Mouse (Mus musculus) c-Kit-positive CD71-positive TER-119-negative erythroid progenitor cells, embryonic 14.5 days (primary cell): ENCODE measurements at regions not wholly inside any gene's neighbourhood (a gene's known extent, or its start where the extent isn't known, plus 50 kb on each side); places are given as distances from the start of the nearest gene placed in this dataset.

Experiments
- DNase-seq: peaks from one replicate; pipeline ENCODE4 v3.0.0-alpha.2; 2013; ENCODE audit warnings: low read depth

DNA sequence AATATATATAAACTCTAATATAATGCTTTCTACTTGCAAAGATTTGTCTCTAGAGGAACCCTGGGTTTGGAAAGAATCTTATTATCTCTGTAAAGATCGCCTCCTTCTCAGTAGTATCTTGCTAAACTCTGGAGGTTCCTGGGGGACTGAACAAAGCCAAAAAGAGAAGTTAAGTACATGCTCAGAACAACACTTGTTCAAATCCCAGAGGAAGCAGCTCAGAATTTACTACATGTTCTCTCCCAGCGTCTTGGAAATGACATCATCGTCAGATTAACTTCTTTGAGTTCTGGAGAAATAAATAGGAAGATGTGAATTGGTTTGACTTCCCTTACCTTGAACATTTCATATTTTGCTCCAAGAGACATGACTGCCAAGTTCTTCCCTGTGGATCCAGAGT lies 77.7 kb upstream of the Thbs1 start:
- DNase-seq: no peak

DNA sequence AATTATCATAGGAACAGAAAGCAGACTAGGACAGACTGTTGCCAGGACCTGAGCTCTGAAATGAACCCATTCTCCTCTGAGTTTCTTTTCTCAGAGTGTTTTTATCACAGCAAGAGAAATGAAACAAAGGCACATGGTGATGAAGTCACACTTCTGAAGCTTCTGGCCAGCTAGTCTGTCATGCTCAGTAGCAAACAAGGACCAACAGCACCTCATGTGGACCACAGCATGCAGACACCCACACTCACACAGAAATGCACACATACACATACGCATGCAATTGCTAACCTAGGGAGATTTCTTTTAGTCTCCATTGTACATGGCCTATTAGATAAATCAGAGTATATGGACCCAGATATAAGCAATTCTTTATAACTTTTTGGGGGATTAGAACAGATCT lies 76.3 kb upstream of the Thbs1 start:
- no peak for DNase-seq

DNA sequence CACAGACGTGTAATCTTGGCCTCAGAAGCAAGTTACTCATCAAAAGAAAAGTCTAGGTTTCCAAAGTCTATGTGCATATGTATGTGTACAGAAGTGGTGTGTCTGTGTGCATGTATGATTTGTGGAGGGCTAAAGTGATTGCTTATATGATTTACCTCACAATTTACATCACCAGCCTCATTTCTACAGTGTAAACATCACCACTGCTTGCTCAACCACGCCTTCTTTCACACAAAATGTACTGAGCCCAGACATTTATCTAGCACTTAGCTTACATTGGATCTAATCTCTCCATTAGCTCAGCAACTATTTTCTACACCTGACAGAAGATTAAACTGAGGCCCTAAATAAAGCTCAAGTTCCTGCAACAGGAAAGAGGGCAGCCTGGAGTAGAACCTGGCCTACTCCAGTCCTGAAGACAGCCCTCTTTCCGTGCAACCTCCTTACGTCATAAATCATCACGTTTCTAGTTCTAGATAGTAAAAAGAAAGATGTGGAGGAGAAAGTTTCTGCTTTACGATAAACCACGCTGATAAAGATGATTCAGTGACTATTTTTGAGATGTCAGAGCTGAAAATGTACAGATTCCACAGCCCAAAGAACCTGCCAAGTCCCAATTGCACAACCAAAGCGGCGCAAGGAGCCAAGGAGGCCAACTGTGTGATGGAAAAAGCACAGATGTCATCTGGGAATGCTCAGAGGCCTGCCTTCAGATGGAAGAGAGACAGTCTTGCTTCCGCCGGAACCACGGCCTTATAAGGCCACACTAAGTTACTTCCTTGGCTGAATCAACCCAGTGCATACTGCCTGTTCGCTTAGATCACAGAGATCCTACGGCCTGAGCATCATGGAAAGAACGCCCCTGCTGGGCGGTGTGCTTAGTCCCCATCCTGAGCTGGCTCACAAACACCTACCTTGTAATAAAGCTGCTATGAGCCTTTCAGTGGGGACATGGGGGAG lies 72.5 kb upstream of the Thbs1 start:
- no peak for DNase-seq

DNA sequence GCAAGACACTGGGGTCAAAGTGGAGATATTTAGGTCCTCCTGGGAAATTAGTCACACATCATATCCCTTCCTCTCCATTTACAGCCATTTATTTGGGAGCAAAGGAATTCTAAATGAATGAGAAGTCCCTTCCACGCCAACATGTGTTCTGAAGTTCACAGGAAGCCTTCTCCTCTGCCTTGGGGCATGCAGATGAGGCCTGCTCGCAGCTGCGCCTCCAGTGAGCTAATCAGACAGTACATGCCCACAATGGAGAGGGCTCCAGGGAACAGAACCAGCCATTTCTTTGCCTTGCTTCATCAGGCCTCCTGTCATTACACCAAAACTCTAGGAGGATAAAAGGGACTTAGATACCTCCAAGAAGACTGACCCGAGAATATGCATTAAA lies 71.9 kb upstream of the Thbs1 start:
- DNase-seq: no peak

- no peak for DNase-seq
These were observed 69.2 kb upstream of the Thbs1 start for GRCm38 (mm10) chr2:118042380-118043055.

GRCm38 (mm10) chr2:118044666-118045065 lies 67.0 kb upstream of the Thbs1 start:
- no peak for DNase-seq

DNA sequence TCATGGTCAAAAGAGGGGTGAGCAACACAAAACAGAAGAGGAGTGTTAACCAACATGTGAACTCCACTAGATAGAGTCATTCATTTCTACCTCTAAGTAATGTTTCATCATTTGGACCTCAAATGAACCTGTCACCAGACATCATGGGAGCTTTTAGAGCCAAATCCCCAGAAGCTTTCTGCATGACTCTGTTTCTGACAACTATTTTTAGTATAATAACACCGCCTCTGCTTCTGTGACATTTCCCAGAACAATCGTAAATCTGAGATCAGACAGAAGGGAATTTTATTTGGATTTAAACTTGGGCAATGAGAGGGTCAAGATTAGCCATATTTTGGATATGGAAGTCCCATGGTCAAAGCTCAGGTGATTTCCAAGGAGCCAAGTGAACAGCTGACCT lies 61.4 kb upstream of the Thbs1 start:
- DNase-seq: no peak

GRCm38 (mm10) chr2:118051610-118052009 lies 60.1 kb upstream of the Thbs1 start:
- DNase-seq: no peak

- DNase-seq: no peak
These were observed 58.2 kb upstream of the Thbs1 start for GRCm38 (mm10) chr2:118053512-118053911.

DNA sequence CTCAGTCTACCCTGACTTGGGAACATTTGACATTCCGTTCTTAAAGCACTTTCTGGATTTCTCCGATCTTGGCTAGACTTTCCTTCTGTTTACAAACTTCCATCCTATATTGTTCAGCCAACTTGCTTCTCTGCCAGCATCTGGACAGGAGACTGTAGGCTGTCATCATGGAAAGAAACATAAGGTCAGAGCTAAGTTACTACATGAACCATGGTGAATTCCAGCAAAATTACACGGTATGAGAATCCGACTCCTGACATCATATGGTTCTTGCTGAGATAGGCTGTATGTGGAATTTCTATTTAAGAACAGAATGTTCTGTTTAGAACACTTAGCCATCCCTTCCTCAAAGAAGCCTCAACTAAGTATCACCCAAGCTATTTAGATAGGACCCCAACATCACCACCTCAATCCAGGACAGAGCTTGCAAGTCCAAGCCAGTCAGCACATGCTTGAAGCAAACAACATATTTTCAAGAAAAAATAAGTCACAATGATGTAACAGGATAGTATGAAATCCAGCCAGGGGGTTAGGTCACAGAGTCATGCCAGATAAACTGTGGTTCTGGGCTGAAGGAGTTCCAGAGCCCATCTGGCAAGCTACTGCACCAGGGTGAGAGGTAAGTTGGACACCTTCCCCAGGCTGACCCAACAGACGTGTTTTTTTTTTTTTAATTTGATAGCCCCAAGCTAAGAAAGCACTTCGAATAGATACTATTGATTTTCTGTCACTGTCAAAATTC lies 52.9 kb upstream of the Thbs1 start:
- DNase-seq: no peak

- DNase-seq: no peak
These were observed 50.4 kb upstream of the Thbs1 start for GRCm38 (mm10) chr2:118061291-118061690.
